Mouse (Mus musculus): ENCODE results near the gene Gm16253. TPM values are rescaled to one million over a fixed set of nuclear protein-coding genes. Genes with fewer than 3 reads are reported as not detected.

The Gm16253 gene
- total RNA-seq, 2 experiments from 2014 or later: not detected

GRCm38 (mm10) chr3:96573611-96574511 lies 2.9 kb upstream of the Gm16253 start:
- peak; percentile 44 to 62 for DNase-seq

DNA sequence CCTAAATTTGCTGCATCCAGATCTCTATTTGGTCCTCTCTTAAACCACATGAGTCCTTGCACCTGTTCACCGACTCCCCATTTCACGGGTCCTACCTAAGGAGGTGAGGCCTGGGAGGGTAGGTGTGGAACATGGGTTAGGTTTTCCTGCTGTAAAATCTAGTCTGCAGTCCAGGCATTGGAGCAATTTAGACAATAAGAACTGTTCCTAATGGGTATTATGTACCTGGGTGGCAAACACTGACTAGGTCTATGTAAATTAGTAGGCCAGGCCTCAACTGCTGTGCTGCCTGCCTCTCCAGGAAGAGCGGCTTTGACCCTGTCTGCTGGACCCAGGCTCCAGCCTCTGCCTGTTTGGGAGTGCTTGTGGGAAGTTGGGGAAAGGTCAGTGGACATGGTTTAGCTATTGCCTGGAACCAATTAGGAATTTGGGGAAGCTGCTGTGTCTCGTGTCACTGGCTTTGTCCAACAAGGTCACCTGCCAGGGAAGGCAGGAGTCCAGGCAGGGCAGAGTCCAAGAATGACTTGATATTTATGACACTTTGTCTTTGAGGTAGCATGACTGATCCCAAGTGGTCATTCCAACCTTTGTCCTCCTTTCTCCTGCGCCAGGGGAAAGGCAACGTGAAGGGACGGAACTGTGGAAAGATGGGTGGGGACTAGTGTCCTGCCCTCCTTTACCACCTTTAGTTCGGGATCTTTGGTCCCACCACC lies 1.4 kb upstream of the Gm16253 start:
- DNase-seq: peak; percentile 53 to 65

DNA sequence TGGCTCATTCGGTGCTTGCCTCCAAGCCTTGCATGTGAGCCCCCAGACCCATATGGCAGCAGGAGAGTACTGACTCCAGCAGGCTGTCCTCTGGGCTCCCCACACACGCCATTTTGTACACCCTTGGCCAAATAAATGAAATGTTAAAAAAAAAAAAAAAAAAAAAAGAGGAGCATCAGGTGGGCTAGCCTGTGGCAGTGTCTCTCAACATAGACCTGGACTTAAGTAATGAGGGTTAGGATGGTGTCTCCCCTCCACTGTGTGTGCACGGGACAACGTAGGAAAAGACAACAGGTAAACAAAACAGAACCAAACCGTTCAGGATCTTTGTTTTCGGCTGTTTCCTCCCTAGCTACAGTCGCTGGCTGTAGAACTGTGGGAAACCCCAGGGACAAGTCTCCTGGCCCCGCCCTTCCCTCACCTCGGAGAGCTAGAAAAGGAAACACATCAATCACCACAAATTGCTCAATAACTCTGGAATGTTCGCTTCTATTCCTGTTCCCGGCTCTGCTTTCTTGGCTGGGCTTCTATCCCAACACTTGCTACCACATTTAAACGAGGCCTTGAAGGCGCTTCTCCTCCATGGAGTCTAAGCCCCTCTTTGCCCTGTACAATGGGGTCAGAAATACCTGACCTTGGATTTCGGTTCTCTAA lies 652 bp upstream of the Gm16253 start:
- DNase-seq: peak; percentile 80 to 88

- no peak for DNase-seq
Measured at GRCm38 (mm10) chr3:96577566-96577965, 782 bp downstream of the Gm16253 start.

DNA sequence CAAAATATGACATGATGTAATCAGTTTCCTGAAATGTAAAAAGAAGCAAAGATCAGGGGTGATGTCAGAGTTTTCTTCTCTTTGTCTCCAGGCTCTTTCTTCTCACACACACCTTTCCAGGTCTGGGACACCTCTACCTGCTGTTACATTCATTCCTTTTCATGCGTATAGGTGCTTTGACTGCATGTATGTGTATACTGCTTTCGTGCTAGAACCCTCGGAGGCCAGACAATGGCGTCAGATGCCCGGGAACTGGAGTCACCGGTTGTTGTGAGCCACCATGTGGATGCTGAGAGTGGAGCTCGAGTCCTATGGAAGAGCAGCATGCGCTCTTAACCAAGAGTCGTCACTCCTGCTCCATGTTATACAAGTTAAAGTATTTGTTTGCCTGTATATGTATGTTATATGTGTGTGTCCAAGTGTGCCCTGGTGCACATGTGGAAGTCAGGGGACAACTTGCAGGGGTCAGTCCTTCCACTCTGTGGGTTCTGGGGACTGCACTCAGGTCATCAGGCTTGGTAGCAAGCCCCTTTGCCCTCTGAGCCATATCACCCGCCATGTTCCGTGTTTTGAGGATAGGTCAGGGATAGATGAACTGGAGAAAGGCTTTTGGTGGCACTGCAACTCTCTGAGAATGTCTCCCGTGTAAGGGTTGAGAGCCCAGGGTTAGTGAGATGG lies 1.9 kb downstream of the Gm16253 start:
- no peak for DNase-seq

DNA sequence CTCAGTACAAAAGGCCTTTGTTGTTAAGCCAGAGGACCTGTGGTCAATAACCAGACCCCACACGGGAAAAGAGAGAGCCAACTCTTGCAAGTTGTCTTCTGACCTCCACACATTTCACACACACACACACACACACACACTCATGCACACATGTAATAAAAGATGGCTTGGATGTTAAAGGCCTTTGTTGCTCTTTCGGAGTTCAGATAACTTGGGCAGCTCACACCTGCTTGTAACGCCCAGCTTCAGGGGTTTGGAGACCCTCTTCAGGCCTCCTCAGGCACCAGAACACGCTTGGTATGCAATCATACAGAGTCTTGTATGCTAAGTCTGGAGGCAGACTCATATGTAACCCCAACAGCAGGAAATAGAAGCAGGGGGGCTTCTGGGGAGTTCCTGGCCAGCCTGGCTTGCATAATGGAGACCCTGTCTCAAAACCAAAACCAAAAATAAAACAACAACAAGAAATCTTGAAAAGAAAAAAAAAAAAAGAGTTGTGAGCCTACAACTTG lies 2.5 kb downstream of the Gm16253 start:
- no peak for DNase-seq

DNA sequence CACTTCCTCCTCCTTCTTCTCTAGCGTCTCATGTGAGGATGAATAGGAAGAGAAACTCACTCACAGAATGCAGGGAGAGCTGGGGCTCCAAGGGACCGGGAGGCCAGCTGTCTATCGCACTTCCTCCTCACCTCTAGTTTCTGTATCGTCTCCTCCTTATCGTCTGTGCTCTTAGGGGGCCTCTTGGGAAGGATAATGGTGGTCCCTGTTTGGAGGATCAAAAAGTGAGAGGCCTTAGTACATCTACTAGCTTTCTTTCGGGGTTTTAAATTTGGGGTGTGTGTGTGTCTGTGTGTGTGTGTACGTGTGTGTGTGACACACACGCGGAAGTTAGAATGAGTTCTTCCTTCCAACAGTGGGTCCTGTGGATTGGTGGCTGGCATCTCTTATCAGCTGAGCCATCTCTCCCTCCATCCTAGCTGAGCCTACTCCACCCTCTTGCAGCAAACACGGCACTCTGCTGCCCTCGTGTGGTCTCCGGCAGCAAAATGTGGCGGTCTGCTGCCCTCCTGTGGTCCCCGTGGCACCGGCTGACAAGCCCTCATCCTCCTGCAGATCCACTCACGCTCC lies 3.2 kb downstream of the Gm16253 start:
- DNase-seq: peak; percentile 92 to 93

GRCm38 (mm10) chr3:96581141-96581540 lies 4.4 kb downstream of the Gm16253 start:
- no peak for DNase-seq

DNA sequence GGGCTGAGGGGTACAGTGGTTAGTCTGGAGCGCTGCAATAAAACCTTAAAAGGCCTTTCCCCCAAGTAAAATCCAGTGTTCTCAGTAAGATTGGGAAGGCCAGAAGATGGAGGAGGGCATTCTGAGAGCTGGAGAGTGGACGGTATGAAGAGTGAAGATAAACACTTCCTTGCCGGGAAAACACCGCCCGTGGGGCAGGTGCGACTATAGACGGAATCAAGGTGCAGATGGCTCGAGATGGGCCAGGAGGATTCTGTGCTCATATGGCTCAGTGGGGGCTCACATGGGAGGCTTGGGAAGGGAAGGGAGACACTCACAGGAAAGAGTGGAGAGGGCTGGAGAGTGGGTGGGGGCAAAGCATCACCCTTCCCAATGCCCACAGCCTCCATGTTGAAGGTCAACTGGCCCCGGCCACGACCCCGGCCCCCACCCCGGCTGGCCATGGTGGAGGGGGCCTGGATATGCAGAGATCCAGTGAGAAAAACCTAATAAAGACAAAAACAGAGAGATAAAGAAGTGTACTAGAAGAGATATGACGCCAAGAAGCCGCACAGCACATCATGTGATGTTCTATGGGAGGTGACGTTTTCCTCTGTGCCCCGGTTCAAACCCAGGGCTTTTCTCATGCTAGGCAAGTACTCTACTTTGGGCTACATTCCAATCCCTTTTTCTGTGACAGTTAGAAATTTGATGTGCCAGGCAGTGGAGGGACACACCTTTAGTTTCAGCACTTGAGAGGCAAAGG lies 5.2 kb downstream of the Gm16253 start:
- no peak for DNase-seq

DNA sequence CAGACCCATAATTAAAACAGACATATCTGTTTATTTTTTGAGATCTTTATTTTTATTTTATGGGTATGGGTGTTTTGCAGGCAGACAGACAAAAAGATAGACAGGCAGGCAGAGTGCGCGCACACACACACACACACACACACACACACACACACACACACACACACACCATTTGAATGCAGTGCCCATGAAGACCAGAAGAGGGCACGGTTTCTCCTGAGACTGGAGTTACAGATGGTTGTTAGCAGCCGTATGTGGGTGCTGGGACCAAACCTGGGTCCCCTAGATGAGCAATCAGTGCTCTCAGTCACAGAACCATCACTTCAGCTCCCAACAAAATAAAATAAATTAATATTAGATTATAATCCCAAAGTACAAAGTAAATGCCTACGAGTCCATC lies 6.6 kb downstream of the Gm16253 start:
- DNase-seq: no peak

- DNase-seq: no peak
Measured at GRCm38 (mm10) chr3:96590657-96591056, 13.9 kb downstream of the Gm16253 start.

- DNase-seq: no peak
Measured at GRCm38 (mm10) chr3:96593374-96593773, 16.6 kb downstream of the Gm16253 start.

GRCm38 (mm10) chr3:96593790-96594560 lies 17.2 kb downstream of the Gm16253 start, which contains the start of gene Polr3gl:
Polr3gl (minus strand) TSS chr3:96594181.
- peak; percentile 96 for DNase-seq

DNA sequence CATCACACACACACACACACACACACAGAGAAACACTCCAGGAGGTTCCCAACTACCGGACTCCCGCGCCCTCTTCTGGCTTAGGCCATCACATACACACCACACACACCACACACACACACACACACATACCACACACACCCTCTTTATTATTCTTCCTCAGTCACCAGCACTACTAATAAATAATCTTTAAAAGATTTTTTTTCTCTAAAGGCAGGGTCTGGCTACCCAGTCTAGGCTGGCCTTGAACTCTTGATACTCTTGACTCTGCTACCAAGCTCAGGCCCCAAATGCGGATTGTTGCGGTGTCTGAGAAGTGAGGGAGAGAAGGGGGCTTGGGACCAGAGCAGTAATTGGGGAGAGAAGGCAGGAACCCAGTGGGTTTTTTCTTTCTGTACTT lies 18.1 kb downstream of the Gm16253 start:
- no peak for DNase-seq

DNA sequence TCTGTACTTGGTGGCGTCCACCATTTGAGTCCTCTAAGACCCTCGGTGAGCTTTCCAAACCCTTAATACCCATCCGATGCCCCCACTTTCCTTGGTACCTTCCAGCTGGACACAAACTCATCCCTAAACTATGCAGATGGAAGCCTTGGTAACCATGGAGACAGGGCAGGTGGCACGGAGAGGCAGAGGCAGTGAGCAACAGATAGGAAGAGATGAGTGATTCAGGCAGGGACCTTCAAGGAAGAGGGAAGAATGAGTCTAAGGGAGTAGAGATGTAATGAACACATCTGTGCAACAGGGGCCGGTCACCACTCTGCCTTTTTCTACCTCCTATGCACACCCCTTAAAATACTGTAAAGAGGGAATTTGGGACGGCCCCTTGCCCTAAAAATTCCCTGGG lies 18.9 kb downstream of the Gm16253 start:
- no peak for DNase-seq

- peak; percentile 68 to 80 for DNase-seq
Measured at GRCm38 (mm10) chr3:96596228-96596707, 19.5 kb downstream of the Gm16253 start, which contains the start of gene Ankrd34a. Ankrd34a (plus strand) TSS chr3:96596636.

DNA sequence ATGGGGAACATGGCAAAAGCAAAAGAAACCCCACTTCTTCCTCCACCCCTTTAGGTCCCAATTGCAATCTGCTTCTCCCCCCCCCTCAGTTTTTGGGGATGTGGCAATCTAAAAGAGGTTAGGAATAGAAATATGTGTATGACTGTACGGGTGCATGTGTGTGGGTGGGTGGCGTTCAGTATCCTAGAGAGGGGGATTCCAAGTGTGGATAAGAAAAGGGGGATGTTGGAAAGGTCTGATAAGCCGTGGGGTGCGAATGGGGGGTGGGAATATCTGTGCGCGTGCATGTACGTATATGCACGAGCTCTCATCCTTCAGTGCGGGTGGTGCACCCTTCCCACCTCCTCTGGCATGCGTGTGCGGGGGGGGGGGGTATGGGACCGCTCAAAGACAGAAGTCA lies 20.1 kb downstream of the Gm16253 start:
- no peak for DNase-seq

DNA sequence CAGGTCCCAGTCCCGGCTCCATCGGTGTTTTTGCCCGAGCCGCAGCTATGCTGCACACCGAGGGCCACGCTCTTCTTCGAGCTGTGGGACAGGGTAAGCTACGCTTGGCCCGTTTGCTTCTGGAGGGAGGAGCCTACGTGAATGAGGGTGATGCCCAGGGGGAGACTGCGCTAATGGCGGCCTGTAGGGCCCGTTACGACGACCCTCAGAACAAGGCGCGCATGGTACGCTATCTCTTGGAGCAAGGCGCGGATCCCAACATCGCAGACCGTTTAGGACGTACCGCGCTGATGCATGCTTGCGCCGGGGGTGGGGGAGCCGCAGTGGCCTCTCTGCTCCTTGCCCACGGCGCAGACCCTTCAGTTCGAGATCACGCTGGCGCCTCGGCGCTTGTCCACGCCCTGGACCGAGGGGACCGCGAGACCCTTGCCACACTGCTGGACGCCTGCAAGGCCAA lies 20.7 kb downstream of the Gm16253 start:
- peak; percentile 40 to 57 for DNase-seq
